Mouse (Mus musculus) left cerebral cortex, postnatal 14 days (tissue): ENCODE data around the gene Lnx2. TPM values are rescaled to one million over a fixed set of nuclear protein-coding genes. Genes with fewer than 3 reads are reported as not detected.

Source experiments
- DNase-seq, 2 experiments: peaks; one replicate each; pipeline ENCODE4 v3.0.0; 2021 to 2022; ENCODE audit warnings: low spot score in 2 of 2, mixed read lengths in 1 of 2
- intact Hi-C: fragments of 180-260 bp; cut with DNase I; formaldehyde crosslinking; loops from one replicate; pipeline ENCODE4 v1.15.1; 2025
- total RNA-seq, 2 experiments: library from RNA; stranded (reverse); gene quantifications; 2 replicates each; pipeline ENCODE4 v1.2.3; 2021

The Lnx2 gene
- total RNA-seq, 2 experiments from 2014 or later: 5.3 to 7.6 TPM

DNA sequence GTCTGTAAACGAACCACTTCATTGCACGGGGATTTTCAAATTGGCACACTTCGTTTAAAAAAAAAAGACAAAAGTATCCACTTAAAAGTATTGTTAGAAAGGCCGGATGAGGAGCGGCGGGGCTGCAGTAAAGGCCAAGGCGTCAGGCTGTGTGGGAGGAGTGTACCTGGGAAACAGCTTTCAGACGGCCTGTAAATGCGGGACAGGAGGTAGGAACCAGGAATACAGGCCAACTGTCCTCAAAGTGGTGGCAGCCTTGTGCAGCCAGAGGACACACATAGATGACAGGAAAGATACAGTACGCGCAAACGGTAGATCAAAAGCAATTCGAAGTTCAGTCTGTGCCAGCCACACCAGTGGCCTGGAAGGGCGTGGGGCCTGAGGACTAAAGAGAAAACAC lies 45.1 kb downstream of the Lnx2 start:
- DNase-seq: no peak
- intact Hi-C loops: no loop called here

DNA sequence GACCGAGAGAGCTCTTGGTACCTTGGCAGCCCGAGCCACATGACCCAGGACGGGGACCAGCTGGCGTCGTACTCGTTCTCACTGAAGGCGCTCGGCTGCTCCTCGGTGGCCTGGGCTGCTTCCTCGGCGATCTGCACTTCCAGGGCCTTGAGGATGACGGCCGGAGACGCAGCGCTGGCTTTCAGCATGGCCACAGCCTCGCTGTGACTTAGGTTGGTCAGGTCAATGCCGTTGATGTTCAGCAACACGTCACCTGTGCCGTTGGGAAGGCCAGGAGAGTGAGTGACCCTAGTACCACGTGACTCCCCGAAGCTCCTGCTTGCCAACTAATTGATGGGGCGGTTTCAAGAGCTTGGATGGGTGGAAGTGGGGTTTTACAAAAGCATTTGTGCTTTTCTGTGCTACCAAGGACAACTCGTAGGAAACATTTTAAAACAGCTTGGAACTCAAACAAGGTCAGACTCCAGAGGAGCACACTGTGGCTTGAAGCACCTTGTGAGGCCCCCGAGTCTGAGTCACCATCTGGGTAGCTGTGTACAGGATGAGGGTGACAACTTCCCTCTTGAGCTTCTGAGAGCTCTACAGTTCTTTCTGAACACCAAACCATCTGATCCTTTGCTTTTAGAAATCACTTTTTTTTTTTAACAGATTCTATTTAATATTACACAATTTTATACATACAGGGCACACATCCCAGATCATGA lies 51.9 kb downstream of the Lnx2 start:
- no peak for DNase-seq
- intact Hi-C loops: no loop called here

DNA sequence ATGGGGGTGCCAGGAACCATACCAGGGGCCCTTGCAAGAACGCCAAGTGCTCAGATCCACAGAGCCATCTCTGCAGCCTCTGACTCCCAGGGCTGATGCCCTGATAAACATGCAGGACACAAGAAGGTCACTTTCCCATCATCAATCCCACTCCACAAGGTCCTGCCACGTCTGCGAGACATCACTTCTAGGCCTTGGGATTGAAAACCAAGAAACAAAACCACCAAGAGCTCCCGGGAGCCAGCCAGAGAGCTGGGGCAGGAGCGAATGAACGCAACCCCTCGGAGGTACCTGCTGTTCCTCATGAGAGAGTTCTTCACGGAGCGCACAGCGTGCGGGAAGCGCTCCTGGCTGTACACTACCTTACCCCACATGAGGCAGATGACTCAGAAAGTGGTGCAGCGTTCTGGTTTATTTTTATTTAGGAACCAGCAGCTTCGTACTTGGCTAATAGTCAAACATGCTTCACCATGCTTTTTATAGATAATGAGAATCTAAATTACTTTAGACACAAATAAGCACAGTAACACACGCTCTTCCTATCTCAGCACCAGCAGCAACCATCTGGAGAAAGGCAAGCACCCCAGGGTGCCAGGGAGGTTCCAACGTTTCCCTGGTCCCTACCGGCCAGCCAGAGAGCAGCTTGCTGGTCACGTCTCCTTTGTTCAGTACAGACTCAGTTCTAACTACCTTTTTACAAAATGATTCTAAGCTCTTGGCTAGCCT lies 53.0 kb downstream of the Lnx2 start:
- intact Hi-C loops: no loop called here

DNA sequence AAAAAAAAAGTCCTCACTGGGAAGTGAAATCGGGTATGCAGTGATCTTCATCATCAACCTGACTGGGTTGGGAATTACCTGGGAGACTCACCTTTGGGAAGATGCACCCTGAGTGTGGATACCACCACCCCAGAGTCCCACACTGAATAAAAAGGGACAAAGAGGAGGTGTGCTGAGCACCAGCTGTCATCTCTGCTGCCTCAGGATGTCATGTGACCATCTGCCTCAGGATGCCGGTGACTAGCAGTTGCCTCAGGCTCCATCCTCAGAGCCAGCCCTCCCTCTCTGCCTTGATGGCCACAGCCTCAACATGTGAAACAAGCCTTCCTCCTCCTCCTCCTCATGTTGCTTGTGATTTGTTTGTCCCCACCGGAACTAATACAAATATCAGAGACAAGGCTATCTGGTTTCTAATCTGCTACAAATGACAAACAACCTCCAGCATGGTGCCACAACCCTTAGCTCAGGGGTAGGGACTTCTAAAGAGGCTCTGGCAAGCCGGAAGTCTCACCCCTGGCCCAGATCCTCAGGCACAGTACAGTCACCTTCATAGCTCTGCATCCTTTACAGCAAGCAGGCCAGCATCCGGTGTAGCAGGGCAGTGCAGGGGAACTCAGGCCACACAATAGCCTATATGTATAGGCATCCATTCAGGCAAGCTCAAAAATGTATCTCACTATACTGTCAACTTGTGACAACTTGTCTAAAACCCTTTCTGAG lies 54.7 kb downstream of the Lnx2 start:
- intact Hi-C loops: no loop called here
- no peak for DNase-seq

More for the DNA sequence above, 53.0 kb downstream of the Lnx2 start:
- DNase-seq: no peak

DNA sequence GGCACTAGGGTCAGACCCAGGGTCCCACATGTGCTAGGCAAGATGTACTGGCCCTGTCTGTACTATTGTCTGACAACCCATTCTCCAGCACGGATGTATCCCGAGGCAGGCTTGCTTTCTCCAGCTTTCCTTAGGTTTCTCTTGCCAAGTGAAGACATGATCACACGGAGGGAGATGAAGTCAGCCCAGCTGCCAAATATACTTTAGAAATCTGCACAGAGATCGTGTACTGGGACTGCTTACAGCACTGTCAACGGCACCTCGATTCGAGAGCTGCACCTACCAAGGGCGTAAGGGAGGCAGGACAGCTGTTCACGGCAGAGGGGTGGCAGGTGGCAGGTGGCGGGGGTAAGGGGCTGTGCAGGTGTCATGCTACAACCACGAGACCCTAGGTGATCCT lies 55.8 kb downstream of the Lnx2 start:
- no peak for DNase-seq
- intact Hi-C loops: no loop called here

DNA sequence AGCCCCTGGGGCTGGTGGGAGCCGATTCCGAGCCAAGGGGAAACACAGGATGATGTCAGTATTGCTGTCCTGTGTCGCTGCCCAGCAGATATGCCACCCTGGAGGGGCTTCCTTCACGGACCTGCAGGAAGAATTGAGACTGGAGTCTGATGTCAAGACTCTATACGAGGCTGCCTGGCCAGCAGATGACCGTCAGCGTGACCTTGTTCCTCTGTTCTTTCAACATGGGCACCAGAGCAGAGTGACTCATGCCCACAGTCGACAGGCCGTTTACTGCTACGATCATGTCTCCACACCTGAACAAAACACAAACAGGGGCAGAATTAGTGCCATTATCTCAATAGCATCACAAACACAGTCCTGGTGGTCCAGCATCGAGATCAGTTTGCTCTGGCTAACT lies 57.6 kb downstream of the Lnx2 start:
- no peak for DNase-seq
- intact Hi-C loops: no loop called here

DNA sequence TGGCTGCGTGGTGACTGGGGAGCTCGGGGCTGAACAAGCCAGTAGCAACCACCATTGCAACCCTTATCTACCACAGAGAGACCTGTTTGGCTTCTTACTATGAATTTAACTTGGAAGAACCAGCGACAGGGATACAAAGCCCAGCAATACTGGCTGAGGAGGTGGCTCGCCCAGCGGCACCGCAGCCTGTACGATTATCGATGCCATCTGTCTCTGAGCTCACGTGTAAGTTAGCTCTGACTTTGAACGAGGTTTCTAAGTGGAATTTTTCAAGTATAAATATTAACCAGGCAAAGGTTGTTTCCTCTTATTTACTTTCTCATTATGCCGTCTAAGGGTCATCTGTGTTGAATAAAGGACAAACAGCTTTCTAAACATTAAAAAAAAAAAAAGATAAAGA lies 58.9 kb downstream of the Lnx2 start:
- DNase-seq: no peak
- intact Hi-C loops: no loop called here

DNA sequence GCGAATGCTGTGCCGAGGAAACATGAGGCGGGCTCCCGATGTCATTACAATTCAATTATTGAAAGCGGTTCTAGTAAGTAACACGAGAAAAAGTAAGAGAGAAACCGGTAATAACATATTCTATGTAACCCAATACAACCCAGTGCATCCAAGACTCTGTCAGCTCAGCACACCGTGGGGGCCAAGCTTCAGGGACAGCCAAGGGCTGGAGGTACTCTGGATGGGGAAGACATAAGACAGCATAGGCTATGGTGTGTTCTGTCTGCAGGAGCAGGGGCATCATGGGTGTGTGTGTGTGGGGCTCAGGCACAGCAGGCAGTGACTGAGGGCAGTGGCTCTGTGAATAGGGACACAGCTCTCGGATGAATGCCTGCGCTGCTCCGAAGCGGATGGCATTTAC lies 59.8 kb downstream of the Lnx2 start:
- DNase-seq: no peak

DNA sequence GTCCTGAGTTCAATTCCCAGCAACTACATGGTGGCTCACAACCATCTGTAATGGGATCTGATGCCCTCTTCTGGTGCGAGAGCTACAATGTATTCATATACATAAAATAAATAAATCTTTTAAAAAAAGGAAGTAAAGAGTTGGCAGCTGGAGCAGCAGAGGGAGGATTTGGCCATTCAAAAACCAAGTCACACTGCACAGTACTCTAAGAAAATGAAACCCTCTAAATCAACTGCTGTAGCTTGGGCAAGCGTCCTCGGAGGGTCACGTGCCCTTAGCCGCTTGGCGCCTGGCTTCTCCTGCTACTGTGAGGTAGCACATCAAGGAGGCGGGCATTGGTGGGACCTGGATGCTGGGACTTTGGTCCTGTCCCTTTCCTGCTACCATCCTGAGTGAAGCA lies 61.2 kb downstream of the Lnx2 start:
- DNase-seq: no peak
- intact Hi-C loops: no loop called here

More for the DNA sequence above, 59.8 kb downstream of the Lnx2 start:
- intact Hi-C loops: no loop called here

DNA sequence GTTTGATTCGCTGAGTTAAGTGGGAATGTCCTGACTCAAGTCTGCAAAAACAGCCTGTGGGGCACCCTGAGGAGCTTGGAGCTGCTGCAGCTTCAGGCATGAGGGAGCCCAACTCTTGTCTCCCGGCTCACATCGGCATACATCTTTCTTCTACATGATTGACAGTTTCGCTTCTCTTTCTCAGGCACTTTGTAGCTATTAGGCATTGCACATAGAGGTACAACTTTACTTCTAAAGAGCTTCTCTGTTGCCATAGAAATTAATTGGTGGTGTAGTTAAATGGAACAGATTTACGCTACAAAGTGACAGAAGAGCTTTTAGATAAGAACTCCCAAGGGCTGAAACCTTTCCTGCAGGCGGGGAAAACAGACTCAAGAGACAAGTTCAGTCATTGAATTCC lies 62.5 kb downstream of the Lnx2 start:
- intact Hi-C loops: no loop called here
- no peak for DNase-seq

DNA sequence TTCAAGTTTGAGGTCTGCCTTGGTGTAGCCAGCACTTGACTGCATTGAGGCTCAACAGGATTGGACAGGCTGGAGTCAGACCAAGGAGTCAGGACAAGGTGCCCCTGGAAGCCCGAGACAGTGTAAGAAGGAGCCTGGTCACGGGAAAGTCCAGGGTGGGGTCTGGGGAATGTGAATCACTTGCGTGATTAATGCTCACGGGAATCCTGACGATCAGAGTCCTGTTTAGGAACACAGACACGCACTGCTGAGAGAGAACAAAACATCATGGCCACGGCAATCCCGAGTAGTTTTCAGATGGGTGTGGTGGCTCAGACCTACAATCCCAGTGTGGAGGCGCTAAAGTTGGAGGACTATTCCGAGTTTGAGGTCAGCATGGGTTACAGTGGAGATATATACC lies 65.1 kb downstream of the Lnx2 start:
- intact Hi-C loops: no loop called here
- DNase-seq: no peak

DNA sequence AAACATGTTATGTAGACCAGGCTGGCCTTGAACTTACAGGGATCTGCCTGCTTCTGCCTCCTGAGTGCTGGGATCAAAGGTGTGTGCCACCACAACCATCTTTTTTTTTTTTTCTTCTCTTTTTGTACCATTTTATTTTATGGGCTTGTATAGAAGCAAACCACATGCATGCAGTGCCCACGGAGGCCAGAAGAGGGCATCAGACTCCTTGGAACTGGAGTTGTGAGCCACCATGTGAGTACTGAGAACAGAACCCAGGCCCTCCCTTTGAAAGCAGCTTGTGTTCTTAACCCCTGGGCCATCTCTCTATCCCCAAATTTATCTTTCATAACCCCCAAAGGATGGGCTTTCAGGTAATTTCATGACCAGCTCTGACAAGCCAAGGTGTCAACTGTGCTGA lies 73.1 kb downstream of the Lnx2 start:
- intact Hi-C loops: no loop called here
- DNase-seq: no peak

DNA sequence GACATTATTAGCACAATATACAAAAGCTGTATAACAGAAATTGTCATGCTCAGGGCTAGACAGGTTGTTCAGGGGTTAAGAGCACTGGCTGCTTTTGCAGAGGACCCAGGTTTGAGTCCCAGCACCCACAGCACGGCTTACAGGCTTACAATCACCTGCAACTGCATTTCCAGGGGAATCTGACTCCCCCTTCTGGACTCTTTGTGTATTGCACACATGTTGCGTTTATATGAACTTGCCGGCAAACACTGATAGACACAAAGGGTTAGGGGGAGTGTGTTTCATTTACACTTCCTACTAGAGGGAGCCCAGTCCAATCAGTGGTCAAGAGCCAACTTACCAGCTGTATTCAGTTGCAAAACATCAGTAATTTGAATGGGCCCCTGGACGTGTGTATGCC lies 75.1 kb downstream of the Lnx2 start:
- no peak for DNase-seq
- intact Hi-C loops: no loop called here

DNA sequence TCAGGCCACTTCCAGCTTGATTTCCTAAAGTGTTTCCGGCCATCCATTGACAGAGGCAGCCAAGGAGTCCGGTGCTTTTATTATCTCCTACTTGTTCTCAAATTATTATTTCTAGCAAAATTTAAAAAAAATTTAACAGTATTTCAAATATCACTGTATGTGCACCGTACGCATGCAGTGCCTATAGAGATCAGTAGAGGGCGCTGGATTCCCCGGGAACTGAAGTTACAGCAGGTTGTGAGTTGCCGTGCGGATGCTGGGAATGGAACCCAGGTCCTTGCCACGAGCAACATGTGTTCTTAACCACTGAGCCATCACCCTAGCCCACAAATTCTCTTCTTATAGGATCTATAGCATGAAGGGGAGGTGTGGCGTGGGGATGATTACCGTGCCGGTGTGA lies 77.6 kb downstream of the Lnx2 start:
- intact Hi-C loops: no loop called here
- DNase-seq: no peak

DNA sequence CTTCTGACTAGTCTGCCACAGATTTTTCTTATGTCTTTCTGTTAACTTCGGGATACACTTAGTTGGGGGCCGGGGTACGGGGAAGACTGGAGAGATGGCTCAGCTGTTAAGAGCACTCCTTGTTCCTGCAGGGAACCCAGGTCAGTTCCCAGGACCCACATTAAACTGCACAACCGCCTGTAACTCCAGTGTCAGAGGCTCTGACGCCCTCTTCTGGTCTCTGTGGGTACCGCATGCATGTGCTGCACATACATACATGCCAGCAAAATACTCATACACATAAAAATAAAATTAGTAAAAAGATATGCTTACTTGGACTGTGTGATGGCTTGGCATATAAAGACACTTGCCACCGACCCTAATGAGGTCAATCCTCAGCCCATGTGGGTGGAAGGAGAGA lies 79.6 kb downstream of the Lnx2 start:
- DNase-seq: no peak

DNA sequence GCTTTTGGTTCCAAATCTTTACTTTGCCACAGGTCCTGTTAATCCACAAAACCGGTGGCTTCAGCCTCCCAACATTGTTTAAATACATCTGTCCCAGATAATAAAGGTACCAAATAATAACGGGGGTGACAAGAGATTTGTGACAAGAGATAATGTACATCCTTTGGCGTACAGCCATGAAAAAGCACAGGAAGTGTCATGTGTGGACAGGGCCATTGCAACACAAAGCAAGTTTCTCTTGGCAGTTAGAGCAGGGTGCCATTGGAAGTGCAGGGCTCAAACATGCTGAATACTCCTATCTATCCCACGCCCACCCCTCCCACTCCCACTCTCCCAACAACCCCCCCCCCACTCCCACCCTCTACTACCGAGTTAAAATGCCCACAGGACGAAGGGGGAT lies 81.4 kb downstream of the Lnx2 start:
- intact Hi-C loops: no loop called here
- DNase-seq: no peak

More for the DNA sequence above, 79.6 kb downstream of the Lnx2 start:
- intact Hi-C loops: no loop called here

DNA sequence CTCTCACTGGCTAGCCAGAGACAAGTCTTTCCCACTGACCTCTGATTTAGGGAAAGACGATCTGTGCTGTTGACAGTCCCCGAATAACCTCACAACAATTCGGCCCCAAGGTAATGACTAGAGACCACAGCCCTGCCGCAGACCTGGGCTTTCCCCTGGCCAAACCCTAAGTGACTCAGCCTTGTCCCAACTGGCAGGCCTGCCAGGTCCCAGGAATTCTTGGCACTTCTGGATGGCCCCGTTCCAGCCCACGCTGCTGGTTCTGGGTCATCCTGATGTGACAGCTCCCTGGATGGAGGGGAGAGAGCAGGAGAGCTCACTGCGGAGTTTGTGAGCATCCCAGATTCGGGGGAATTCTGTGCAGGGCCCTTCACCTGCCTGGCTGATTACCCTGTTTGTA lies 82.9 kb downstream of the Lnx2 start:
- no peak for DNase-seq
- intact Hi-C loops: no loop called here

DNA sequence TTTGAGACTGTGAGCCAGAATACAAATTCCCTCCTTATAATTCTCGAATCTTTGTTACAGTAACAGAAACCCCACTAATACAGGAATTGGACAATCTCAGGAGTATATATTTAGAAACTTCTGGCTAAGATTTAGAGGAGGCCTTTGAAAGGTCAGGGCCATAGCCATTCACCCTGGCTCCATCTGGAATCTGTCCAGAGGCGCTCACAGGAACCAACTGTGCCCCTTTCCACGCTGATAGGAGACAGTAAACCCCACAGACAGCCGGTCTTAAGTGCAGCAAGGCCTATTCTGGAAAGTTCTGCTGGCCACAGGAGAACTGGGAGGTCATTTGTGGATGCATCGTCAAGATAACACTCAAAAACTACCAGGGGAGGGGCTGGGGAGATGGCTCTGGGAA lies 87.3 kb downstream of the Lnx2 start:
- intact Hi-C loops: loop anchor here (5.0 kb wide), 1 partner anchor 88 kb away; the partner anchor contains the start of genes Lnx2 and Polr1d
- DNase-seq: no peak

DNA sequence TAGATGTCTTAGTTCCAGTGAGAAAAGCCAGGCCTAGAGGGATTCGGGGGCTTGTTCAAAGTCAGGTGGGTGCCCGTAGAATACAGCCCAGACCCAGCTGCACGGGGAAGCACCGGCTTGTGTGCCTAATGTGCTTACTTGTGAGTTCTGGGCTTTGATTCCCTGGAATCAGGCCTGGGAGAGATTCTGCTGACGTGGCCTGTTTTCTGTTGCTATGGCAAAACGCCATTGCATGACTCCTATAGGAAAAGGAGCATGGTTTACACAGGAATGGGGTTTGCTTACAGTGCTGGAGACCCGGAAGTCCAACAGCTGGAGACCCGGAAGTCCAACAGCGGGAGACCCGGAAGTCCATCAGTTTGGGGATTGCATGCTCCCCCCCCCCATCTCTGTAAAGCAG lies 88.8 kb downstream of the Lnx2 start:
- DNase-seq: no peak
- intact Hi-C loops: loop anchor here (5.0 kb wide), 1 partner anchor 90 kb away; the partner anchor contains the start of genes Lnx2 and Polr1d

DNA sequence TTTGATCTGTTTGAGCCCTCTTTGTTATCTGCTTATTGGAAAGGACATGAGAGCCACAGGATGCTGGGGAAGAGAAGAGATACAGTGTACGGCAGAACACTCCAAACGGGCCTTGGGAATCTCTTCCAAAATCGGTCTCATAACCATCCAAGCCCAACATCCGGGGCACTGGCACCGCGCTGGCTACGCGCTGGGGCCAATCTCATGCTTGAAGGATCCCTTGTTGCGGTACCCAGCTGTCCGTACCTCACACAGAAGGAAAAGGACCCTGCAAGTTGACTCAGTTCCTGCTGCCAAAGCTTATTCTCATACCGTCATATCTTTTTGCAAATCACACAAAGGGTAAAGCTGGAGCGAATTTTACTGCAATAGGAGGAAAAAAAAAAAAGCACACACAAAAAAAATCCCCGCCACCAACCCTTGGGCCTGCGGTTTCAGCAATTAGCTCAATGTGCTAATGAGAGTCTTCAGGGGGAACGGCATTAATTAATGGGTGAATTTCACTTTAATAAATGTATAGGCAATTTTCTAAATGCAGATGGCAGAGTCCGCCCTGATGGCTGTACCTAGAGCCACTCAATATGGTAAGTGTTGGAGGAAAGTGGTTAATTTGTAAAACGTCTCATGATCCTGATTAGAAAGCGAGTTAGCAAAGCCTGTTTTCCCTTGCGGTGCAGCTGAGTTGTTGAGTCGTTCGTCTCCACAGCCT lies 90.5 kb downstream of the Lnx2 start:
- intact Hi-C loops: loop anchor here (5.0 kb wide), 1 partner anchor 91 kb away; the partner anchor contains the start of genes Lnx2 and Polr1d
- no peak for DNase-seq
